Mouse (Mus musculus): ENCODE data around the gene Matk. TPM values are rescaled to one million over a fixed set of nuclear protein-coding genes. Genes with fewer than 3 reads are reported as not detected.

Matk gene
- polyA plus RNA-seq, 1 experiment: 3.3 TPM

DNA sequence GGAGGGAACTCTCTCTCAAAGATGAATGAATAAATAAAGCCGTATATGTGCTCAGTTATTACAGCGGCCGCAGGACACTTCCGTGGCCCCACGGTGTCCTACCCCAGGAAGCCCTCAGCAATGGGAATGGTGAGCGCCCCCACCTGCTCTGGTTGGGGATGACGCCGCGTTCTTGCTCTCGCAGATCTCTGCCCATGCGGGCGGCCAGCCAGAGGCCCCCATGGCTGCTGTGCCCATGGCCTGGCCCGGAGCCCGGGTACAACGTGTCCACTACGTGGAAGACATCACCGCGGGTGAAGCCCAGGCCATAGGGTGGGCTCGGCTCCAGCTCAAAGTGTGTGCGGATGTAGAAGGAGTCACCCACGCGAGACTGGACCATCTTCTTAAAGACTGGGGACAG lies 24.9 kb downstream of the Matk start:
- DNase-seq: no peak
- TF ChIP-seq CTCF (IDR thresholded peaks at IDR 0.05; ENCODE audit: insufficient read depth, low read length) (no peak), POLR2A (IDR thresholded peaks at IDR 0.05; ENCODE audit: borderline replicate concordance, extremely low read depth, low read depth, low read length) (no peak)
- 77% methylated on average over 22 of the region's 22 CpGs for WGBS
- no peaks in the 10 kb centered on the region for H3K4me1 ChIP-seq (ENCODE audit: control insufficient read depth, insufficient read depth, low read length)
- H3K4me3 ChIP-seq (replicated peaks; ENCODE audit: extremely low read depth, low read depth, low read length): no peak overlapping the region

DNA sequence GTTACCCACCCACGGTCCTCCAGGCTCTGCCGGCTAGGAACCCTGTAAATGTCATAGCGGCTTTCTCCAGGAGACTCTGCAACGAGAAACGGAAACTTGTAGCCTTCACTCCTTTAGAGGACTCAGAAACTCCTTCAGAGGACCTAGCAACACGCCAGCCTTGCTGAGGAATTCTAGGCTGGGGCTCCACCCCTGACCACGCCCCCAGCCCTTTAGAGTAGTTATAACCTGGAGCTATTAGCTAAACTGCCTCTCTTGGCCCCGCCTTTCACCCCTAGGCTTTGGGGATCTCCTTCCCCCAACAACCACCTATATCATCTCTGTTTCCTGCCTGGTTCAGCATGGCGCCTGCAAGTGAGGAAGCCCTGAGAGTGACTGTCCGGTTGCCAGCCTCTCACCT lies 26.8 kb downstream of the Matk start:
- 46% methylated on average over 10 of the region's 10 CpGs for WGBS

DNA sequence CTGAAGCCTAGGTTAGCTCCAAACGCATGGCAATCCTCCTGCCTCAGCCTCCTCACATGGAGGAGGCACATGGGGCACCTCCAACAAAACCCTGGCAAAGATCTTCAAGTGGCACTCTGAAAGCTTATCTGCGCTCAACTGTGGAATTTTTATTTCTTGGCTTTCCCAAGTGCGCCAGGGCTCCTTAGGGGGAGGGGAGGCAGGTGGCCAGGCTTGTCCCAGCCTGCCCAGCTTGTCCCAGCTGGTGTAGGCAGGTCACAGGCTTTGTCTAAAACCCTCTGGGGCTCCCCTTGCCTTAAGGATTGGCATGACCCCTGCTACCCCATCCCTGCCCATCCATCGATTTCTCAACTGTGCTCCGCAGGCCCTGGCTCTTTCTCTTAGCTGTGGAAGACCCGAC lies 31.5 kb downstream of the Matk start:
- DNase-seq: no peak
- Histone ChIP-seq H3K4me3 (replicated peaks; ENCODE audit: extremely low read depth, low read depth, low read length) (no peak overlapping the region), H3K4me1 (ENCODE audit: control insufficient read depth, insufficient read depth, low read length) (peaks cover 3% of the 10 kb centered on the region; the same call in 1 of the 2 replicates)
- 42% methylated on average over 6 of the region's 6 CpGs for WGBS
- TF ChIP-seq CTCF (IDR thresholded peaks at IDR 0.05; ENCODE audit: insufficient read depth, low read length) (no peak), POLR2A (IDR thresholded peaks at IDR 0.05; ENCODE audit: borderline replicate concordance, extremely low read depth, low read depth, low read length) (no peak)

More for the DNA sequence above, 26.8 kb downstream of the Matk start:
- DNase-seq: no peak
- Histone ChIP-seq H3K4me1 (ENCODE audit: control insufficient read depth, insufficient read depth, low read length) (no peaks in the 10 kb centered on the region), H3K4me3 (replicated peaks; ENCODE audit: extremely low read depth, low read depth, low read length) (no peak overlapping the region)
- TF ChIP-seq POLR2A (IDR thresholded peaks at IDR 0.05; ENCODE audit: borderline replicate concordance, extremely low read depth, low read depth, low read length) (no peak), CTCF (IDR thresholded peaks at IDR 0.05; ENCODE audit: insufficient read depth, low read length) (no peak)

DNA sequence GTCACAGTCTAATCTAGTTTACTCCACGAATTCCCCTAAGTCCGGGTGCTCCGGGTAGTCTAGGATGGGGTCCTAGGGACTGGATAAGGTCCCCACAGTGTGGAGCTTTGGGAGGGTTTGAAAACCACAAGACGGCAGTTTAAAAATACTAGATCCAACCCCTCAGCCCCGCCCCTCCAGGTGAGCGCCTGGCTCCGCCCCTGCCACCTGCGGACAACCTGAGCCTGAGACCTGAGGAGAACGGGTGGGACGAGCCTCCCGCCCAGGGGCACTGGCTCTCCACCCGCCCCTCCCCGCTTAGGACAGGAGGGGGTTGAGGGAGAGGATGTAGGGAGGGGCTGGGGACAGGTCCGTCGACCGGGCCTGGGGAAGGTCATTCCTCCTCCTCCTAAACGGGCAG lies 32.0 kb downstream of the Matk start:
- 21% methylated on average over 17 of the region's 17 CpGs for WGBS
- Histone ChIP-seq H3K4me1 (ENCODE audit: control insufficient read depth, insufficient read depth, low read length) (peaks cover 3% of the 10 kb centered on the region; the same call in 1 of the 2 replicates), H3K4me3 (replicated peaks; ENCODE audit: extremely low read depth, low read depth, low read length) (no peak overlapping the region)
- peak; percentile 64 for DNase-seq
- TF ChIP-seq CTCF (IDR thresholded peaks at IDR 0.05; ENCODE audit: insufficient read depth, low read length) (no peak), POLR2A (IDR thresholded peaks at IDR 0.05; ENCODE audit: borderline replicate concordance, extremely low read depth, low read depth, low read length) (no peak)

DNA sequence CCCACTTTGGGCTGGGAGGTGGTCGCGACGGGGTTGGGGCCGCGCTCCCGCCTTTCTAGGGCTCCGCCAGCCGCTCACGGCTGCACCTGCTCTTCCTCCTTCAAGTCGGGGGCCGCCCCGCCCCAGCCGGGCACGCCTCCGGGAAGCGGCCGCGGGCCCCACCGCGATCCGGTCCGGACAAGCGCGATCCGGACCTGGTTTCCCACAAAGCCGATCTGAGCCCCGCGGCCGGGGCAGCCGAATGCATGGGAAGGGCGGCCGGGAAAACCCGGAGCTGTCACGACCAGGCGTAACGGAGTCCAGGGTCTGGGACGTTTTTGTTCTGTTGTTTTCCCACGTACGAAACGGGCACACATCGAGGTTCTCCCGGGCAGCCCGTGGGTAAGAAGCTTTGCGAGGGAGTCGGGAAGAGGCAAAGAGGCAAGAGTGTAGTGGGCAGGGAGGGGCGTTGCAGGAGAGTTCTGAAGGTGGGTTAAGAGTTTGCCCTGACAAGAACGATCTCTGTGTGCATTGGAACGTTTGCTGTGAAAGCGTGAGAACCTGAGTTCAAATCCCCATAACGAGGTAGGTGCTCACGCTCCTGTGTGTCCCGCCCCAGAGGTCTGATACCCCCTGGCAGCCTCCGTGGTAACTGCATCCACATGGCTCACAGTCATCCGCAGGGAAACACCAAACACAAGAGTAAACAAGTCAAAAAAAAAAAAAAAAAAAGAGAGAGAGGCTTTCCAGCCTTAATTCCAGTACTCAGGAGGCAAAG lies 33.1 kb downstream of the Matk start:
- WGBS: 2% methylated on average over 54 of the region's 54 CpGs
- peak; percentile 93 for DNase-seq
- TF ChIP-seq CTCF (IDR thresholded peaks at IDR 0.05; ENCODE audit: insufficient read depth, low read length) (no peak), POLR2A (IDR thresholded peaks at IDR 0.05; ENCODE audit: borderline replicate concordance, extremely low read depth, low read depth, low read length) (no peak)

DNA sequence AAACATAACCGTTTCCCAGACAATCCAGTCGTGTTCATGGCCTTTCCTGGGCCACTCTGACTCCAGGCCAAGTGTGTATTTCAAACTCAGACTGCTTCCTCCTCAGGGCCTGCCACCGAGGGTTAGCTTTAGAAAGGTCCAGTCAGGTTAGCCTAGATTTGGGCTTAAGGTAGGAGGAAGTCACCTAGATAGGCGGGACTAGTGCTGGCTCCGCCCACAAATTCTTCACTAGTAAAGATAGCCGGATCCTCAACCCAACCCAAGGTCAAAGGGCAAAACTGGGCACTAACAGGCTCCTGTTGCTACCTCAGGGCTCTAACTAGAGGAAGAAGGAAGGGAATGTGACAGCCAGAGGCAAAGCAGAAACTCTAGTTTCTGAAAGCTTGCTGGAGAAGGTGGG lies 33.9 kb downstream of the Matk start:
- peaks cover 6% of the 10 kb centered on the region; the same call in 1 of the 2 replicates for H3K4me1 ChIP-seq (ENCODE audit: control insufficient read depth, insufficient read depth, low read length)
- 36% methylated on average over 6 of the region's 6 CpGs for WGBS
- no peak overlapping the region for H3K4me3 ChIP-seq (replicated peaks; ENCODE audit: extremely low read depth, low read depth, low read length)
- TF ChIP-seq CTCF (IDR thresholded peaks at IDR 0.05; ENCODE audit: insufficient read depth, low read length) (no peak), POLR2A (IDR thresholded peaks at IDR 0.05; ENCODE audit: borderline replicate concordance, extremely low read depth, low read depth, low read length) (no peak)
- DNase-seq: no peak

More for the DNA sequence above, 33.1 kb downstream of the Matk start:
- Histone ChIP-seq H3K4me1 (ENCODE audit: control insufficient read depth, insufficient read depth, low read length) (peaks cover 3% of the 10 kb centered on the region; the same call in 1 of the 2 replicates), H3K4me3 (replicated peaks; ENCODE audit: extremely low read depth, low read depth, low read length) (peak overlapping the region; percentile 64)

DNA sequence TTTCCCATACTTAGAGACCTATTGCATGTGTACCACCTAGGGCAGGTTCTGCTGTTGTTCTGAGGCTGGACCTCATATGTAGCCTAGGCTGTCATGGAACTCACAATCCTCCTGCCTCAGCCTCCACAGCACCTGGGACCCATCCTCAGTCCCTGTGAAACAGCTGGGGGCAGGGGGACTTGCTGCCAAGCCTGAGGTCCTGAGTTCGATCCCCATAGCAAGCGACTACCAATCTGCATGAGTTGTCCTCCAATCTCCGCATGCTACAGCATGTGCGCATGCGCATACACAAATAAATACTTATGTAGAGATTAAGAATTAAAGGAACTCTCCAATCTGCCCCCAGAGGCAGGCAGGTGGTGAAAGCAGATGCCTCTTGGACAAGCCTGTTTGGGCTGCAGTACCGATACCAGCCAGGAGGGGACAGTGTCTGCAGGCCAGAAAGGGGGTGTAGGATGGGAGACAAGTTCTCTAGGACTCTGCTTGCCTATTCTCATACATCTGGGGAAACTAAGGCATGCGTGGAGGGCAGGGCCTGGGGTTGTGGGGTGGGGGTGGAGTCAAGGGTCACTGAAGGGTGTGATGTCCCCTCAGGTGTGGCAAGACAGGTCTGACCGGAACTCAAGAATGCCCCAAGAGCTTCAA lies 34.9 kb downstream of the Matk start:
- Histone ChIP-seq H3K4me1 (ENCODE audit: control insufficient read depth, insufficient read depth, low read length) (peaks cover 6% of the 10 kb centered on the region; the same call in 1 of the 2 replicates), H3K4me3 (replicated peaks; ENCODE audit: extremely low read depth, low read depth, low read length) (no peak overlapping the region)
- TF ChIP-seq POLR2A (IDR thresholded peaks at IDR 0.05; ENCODE audit: borderline replicate concordance, extremely low read depth, low read depth, low read length): no peak
- peak; percentile 94 for TF ChIP-seq CTCF (IDR thresholded peaks at IDR 0.05; ENCODE audit: insufficient read depth, low read length)
- 49% methylated on average over 8 of the region's 8 CpGs for WGBS
- peak; percentile 60 for DNase-seq

DNA sequence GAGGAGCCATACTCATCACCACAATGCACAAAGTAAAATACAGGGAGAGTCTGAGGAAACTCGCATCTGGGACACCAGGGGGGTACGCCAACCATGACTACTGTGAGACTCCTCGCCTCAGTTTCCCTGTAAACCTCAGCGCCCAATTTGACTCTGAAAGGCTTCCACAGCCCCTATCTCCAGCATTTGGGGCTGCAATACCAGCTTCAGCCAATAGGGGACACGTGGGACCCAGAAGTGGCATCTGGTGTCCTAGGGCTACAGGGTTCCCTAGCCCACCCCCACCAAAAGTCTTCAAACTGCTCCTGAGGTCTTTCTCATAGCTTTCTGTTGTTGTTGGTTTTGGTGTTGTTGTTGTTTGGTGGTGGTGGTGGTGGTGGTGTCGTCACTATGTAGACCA lies 35.9 kb downstream of the Matk start:
- Histone ChIP-seq H3K4me1 (ENCODE audit: control insufficient read depth, insufficient read depth, low read length) (peaks cover 7% of the 10 kb centered on the region; the same call in 1 of the 2 replicates), H3K4me3 (replicated peaks; ENCODE audit: extremely low read depth, low read depth, low read length) (no peak overlapping the region)
- TF ChIP-seq CTCF (IDR thresholded peaks at IDR 0.05; ENCODE audit: insufficient read depth, low read length) (peak; percentile 51), POLR2A (IDR thresholded peaks at IDR 0.05; ENCODE audit: borderline replicate concordance, extremely low read depth, low read depth, low read length) (no peak)
- no peak for DNase-seq
- WGBS: 38% methylated on average over 6 of the region's 6 CpGs

DNA sequence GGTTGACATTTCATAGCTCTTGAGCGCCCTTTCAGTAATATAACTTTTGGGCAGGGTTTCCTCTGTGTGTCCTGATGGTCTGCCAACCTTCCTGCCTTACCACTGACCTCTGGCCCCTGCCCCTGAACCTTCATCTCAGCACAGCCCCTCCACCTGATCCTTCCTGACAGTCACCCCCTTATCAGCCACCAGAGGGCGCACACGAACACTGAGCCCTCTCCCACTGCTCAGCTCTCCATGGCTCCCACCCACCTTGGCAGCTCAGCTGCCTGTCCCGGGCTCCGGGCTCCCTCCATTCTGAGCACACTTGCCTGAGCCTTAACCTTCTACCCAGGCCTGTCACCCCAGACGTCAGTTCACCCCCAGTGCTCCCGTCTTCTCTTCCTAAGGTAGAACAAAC lies 36.5 kb downstream of the Matk start:
- 6% methylated on average over 7 of the region's 7 CpGs for WGBS
- peak; percentile 64 for DNase-seq
- no peak overlapping the region for H3K4me3 ChIP-seq (replicated peaks; ENCODE audit: extremely low read depth, low read depth, low read length)
- TF ChIP-seq POLR2A (IDR thresholded peaks at IDR 0.05; ENCODE audit: borderline replicate concordance, extremely low read depth, low read depth, low read length) (no peak), CTCF (IDR thresholded peaks at IDR 0.05; ENCODE audit: insufficient read depth, low read length) (peak; percentile 90)
- peaks cover 12% of the 10 kb centered on the region for H3K4me1 ChIP-seq (ENCODE audit: control insufficient read depth, insufficient read depth, low read length)

Data from lung, adult 2 months (tissue).